Mouse (Mus musculus) midbrain, embryonic 14.5 days (tissue): ENCODE measurements around the gene Calhm1. TPM values are rescaled to one million over a fixed set of nuclear protein-coding genes. Genes with fewer than 3 reads are reported as not detected.

ENCODE experiments used
- ATAC-seq: fragments of 200-750 bp; cut with Nextera tagmentation; 2 replicates; pipeline ENCODE4 v1.8.0; 2017; ENCODE audit warnings: moderate number of reproducible peaks, moderate library complexity; ENCODE audit not compliant: low FRiP score, low TSS enrichment
- DNase-seq: peaks from one replicate; pipeline ENCODE4 v3.0.0-alpha.2; 2015
- H3K27ac ChIP-seq: fragments of 300-500 bp; sonication (generic); replicated peaks from 2 replicates; pipeline ENCODE4 v1.5.1; 2014; ENCODE audit warnings: mild to moderate bottlenecking, low read depth, low read length, moderate library complexity
- H3K27me3 ChIP-seq: fragments of 300-500 bp; sonication (generic); 2 replicates; pipeline ENCODE4 v1.6.1; 2014; ENCODE audit warnings: low read length, control low read depth, mixed read lengths; ENCODE audit not compliant: control insufficient read depth, insufficient read depth
- H3K36me3 ChIP-seq: fragments of 300-500 bp; sonication (generic); 2 replicates; pipeline ENCODE4 v1.6.1; 2014; ENCODE audit warnings: low read length, control low read depth; ENCODE audit not compliant: control insufficient read depth, insufficient read depth
- H3K4me1 ChIP-seq: fragments of 300-500 bp; sonication (generic); 2 replicates; pipeline ENCODE4 v1.6.1; 2014; ENCODE audit warnings: mild to moderate bottlenecking, antibody characterized with exemption, low read length, control low read depth; ENCODE audit not compliant: control insufficient read depth, insufficient read depth
- H3K4me2 ChIP-seq: fragments of 300-500 bp; sonication (generic); 2 replicates; pipeline ENCODE4 v1.6.1; 2014; ENCODE audit warnings: mild to moderate bottlenecking, low read length, moderate library complexity
- H3K4me3 ChIP-seq: fragments of 300-500 bp; sonication (generic); replicated peaks from 2 replicates; pipeline ENCODE4 v1.5.1; 2014; ENCODE audit warnings: low read depth, low read length
- H3K9ac ChIP-seq: fragments of 300-500 bp; sonication (generic); replicated peaks from 2 replicates; pipeline ENCODE4 v1.6.1; 2014; ENCODE audit warnings: mild to moderate bottlenecking, low read length, moderate library complexity
- H3K9me3 ChIP-seq: fragments of 300-500 bp; sonication (generic); 2 replicates; pipeline ENCODE4 v1.6.1; 2016; ENCODE audit warnings: low read length, control low read depth, mixed read lengths; ENCODE audit not compliant: control insufficient read depth
- WGBS: fragments of 180-500 bp; shearing (Covaris S2); extraction: QIAGEN DNeasy Blood & Tissue Kit; methylation state at CpG from one replicate; pipeline ENCODE4 v1.1.7; 2014; 5-methylcytosine and 5-hydroxymethylcytosine counted together
- polyA plus RNA-seq: library from polyadenylated mRNA; unstranded; fragments of >200 nt; fragmentation: Nextera tagmentation; extraction: Ambion mirVana; gene quantifications from 2 replicates; pipeline ENCODE4 v1.2.1, GENCODE M21; 2014

Calhm1 gene
- polyA plus RNA-seq, 1 experiment from 2014 or later: not detected

GRCm38 (mm10) chr19:47128164-47128563 is 15.9 kb downstream of the Calhm1 start:
- Histone ChIP-seq H3K4me1 (no peaks in the 10 kb centered on the region), H3K9me3 (no peaks in the 10 kb centered on the region), H3K4me3 (no peak overlapping the region), H3K9ac (no peak overlapping the region), H3K36me3 (peaks cover 94% of the 10 kb centered on the region), H3K27me3 (no peaks in the 10 kb centered on the region), H3K4me2 (no peak overlapping the region), H3K27ac (no peak overlapping the region)
- WGBS: 97% methylated on average over 10 of the region's 10 CpGs
- DNase-seq (no peak), ATAC-seq (no peak)

GRCm38 (mm10) chr19:47122802-47123201 is 21.3 kb downstream of the Calhm1 start:
- H3K36me3 ChIP-seq: peaks cover 77% of the 10 kb centered on the region
- H3K4me3 ChIP-seq: no peak overlapping the region
- H3K27me3 ChIP-seq: no peaks in the 10 kb centered on the region
- H3K4me1 ChIP-seq: no peaks in the 10 kb centered on the region
- no peaks in the 10 kb centered on the region for H3K9me3 ChIP-seq
- no peak overlapping the region for H3K9ac ChIP-seq
- H3K4me2 ChIP-seq: no peak overlapping the region
- no peak overlapping the region for H3K27ac ChIP-seq
- DNase-seq (peak; percentile 70), ATAC-seq (no peak)
- 22% methylated on average over 2 of the region's 2 CpGs for WGBS

- no peak overlapping the region for H3K4me3 ChIP-seq
- H3K27ac ChIP-seq: no peak overlapping the region
- peak; percentile 75 for DNase-seq
- H3K9ac ChIP-seq: no peak overlapping the region
- no peak overlapping the region for H3K4me2 ChIP-seq
- H3K36me3 ChIP-seq: peaks cover 77% of the 10 kb centered on the region
- 49% methylated on average over 4 of the region's 4 CpGs for WGBS
- no peak for ATAC-seq
- no peaks in the 10 kb centered on the region for H3K4me1 ChIP-seq
- H3K9me3 ChIP-seq: no peaks in the 10 kb centered on the region
- H3K27me3 ChIP-seq: no peaks in the 10 kb centered on the region
Observed at GRCm38 (mm10) chr19:47121054-47121453, 23.0 kb downstream of the Calhm1 start.

- Histone ChIP-seq H3K4me1 (no peaks in the 10 kb centered on the region), H3K27ac (no peak overlapping the region), H3K4me3 (no peak overlapping the region), H3K9me3 (no peaks in the 10 kb centered on the region), H3K36me3 (peaks cover 79% of the 10 kb centered on the region), H3K4me2 (no peak overlapping the region), H3K9ac (no peak overlapping the region), H3K27me3 (no peaks in the 10 kb centered on the region)
- no peak for ATAC-seq
- no peak for DNase-seq
- 82% methylated on average over 2 of the region's 2 CpGs for WGBS
Observed at GRCm38 (mm10) chr19:47118634-47119033, 25.4 kb downstream of the Calhm1 start.

- no peak for ATAC-seq
- WGBS: 98% methylated on average over 9 of the region's 9 CpGs
- no peak overlapping the region for H3K9ac ChIP-seq
- H3K27me3 ChIP-seq: no peaks in the 10 kb centered on the region
- no peaks in the 10 kb centered on the region for H3K4me1 ChIP-seq
- DNase-seq: no peak
- H3K4me3 ChIP-seq: no peak overlapping the region
- no peak overlapping the region for H3K4me2 ChIP-seq
- no peak overlapping the region for H3K27ac ChIP-seq
- no peaks in the 10 kb centered on the region for H3K9me3 ChIP-seq
- H3K36me3 ChIP-seq: peaks cover 100% of the 10 kb centered on the region
Observed at GRCm38 (mm10) chr19:47104641-47105271, 39.3 kb downstream of the Calhm1 start.

GRCm38 (mm10) chr19:47101080-47101479 is 43.0 kb downstream of the Calhm1 start:
- no peak overlapping the region for H3K9ac ChIP-seq
- H3K4me1 ChIP-seq: no peaks in the 10 kb centered on the region
- H3K27ac ChIP-seq: no peak overlapping the region
- no peak overlapping the region for H3K4me3 ChIP-seq
- ATAC-seq (no peak), DNase-seq (no peak)
- no peak overlapping the region for H3K4me2 ChIP-seq
- H3K27me3 ChIP-seq: no peaks in the 10 kb centered on the region
- peaks cover 100% of the 10 kb centered on the region for H3K36me3 ChIP-seq
- no peaks in the 10 kb centered on the region for H3K9me3 ChIP-seq
- WGBS: 96% methylated on average over 5 of the region's 5 CpGs

Other genes starting within 250 kb of the Calhm1 start
- 605 and 611 TPM in 2 replicates for gene Ina, start 129.6 kb downstream of the Calhm1 start, polyA plus RNA-seq
- 89.9 and 91.1 TPM in 2 replicates for gene Nt5c2, start 129.1 kb downstream of the Calhm1 start, polyA plus RNA-seq
- 32.2 and 33.6 TPM in 2 replicates for gene Pcgf6, start 93.3 kb downstream of the Calhm1 start, polyA plus RNA-seq
- gene Taf5, start 76.5 kb downstream of the Calhm1 start, polyA plus RNA-seq: 8.8 and 10.5 TPM in 2 replicates
- 1,314 and 1,712 TPM in 2 replicates for gene Usmg5, start 53.6 kb downstream of the Calhm1 start, polyA plus RNA-seq
- 7.2 and 7.3 TPM in 2 replicates for gene Pdcd11, start 53.5 kb downstream of the Calhm1 start, polyA plus RNA-seq
- gene Calhm2, start 6.0 kb downstream of the Calhm1 start, polyA plus RNA-seq: 0.45 and 0.49 TPM in 2 replicates
- gene Calhm3, start 13.5 kb upstream of the Calhm1 start, polyA plus RNA-seq: not detected in 2 replicates
- gene Neurl1a, start 34.6 kb upstream of the Calhm1 start, polyA plus RNA-seq: 9.6 and 11.4 TPM in 2 replicates